Mouse (Mus musculus) midbrain, embryonic 11.5 days (tissue): ENCODE data around the gene Inafm2. TPM values are rescaled to one million over a fixed set of nuclear protein-coding genes. Genes with fewer than 3 reads are reported as not detected.

Source experiments
- ATAC-seq: fragments of 200-750 bp; cut with Nextera tagmentation; 2 replicates; pipeline ENCODE4 v1.8.0; 2017; ENCODE audit warnings: moderate TSS enrichment, moderate library complexity; ENCODE audit not compliant: low FRiP score
- DNase-seq: peaks from one replicate; pipeline ENCODE4 v3.0.0; 2015; ENCODE audit warnings: low spot score; ENCODE audit errors: missing footprints
- H3K27ac ChIP-seq: fragments of 300-500 bp; sonication (generic); 2 replicates; pipeline ENCODE4 v1.5.1; 2014; ENCODE audit warnings: low read depth, low read length
- H3K27me3 ChIP-seq: fragments of 300-500 bp; sonication (generic); 2 replicates; pipeline ENCODE4 v1.6.1; 2014; ENCODE audit warnings: mild to moderate bottlenecking, low read length, moderate library complexity, mixed read lengths; ENCODE audit not compliant: control insufficient read depth, insufficient read depth
- H3K36me3 ChIP-seq: fragments of 300-500 bp; sonication (generic); 2 replicates; pipeline ENCODE4 v1.6.1; 2014; ENCODE audit warnings: mild to moderate bottlenecking, low read length, moderate library complexity, mixed read lengths; ENCODE audit not compliant: control insufficient read depth, insufficient read depth
- H3K4me1 ChIP-seq: fragments of 300-500 bp; sonication (generic); 2 replicates; pipeline ENCODE4 v1.6.1; 2014; ENCODE audit warnings: low read length; ENCODE audit not compliant: control insufficient read depth, insufficient read depth
- H3K4me2 ChIP-seq: fragments of 300-500 bp; sonication (generic); 2 replicates; pipeline ENCODE4 v1.6.1; 2014; ENCODE audit warnings: mild to moderate bottlenecking, moderate library complexity
- H3K4me3 ChIP-seq: fragments of 300-500 bp; sonication (generic); 2 replicates; pipeline ENCODE4 v1.5.1; 2014; ENCODE audit warnings: low read depth, low read length
- H3K9ac ChIP-seq: fragments of 300-500 bp; sonication (generic); 2 replicates; pipeline ENCODE4 v1.6.1; 2014; ENCODE audit warnings: low read length
- H3K9me3 ChIP-seq: fragments of 300-500 bp; sonication (generic); 2 replicates; pipeline ENCODE4 v1.6.1; 2016; ENCODE audit warnings: low read length; ENCODE audit not compliant: control insufficient read depth
- WGBS: fragments of 180-500 bp; shearing (Covaris S2); extraction: QIAGEN DNeasy Blood & Tissue Kit; methylation state at CpG from one replicate; pipeline ENCODE4 v1.1.7; 2014; 5-methylcytosine and 5-hydroxymethylcytosine counted together
- polyA plus RNA-seq: library from polyadenylated mRNA; unstranded; fragments of >200 nt; fragmentation: Nextera tagmentation; extraction: Ambion mirVana; gene quantifications from 2 replicates; pipeline ENCODE4 v1.2.1, GENCODE M21; 2014

The Inafm2 gene
- polyA plus RNA-seq, 1 experiment from 2014 or later: 36.0 TPM

DNA sequence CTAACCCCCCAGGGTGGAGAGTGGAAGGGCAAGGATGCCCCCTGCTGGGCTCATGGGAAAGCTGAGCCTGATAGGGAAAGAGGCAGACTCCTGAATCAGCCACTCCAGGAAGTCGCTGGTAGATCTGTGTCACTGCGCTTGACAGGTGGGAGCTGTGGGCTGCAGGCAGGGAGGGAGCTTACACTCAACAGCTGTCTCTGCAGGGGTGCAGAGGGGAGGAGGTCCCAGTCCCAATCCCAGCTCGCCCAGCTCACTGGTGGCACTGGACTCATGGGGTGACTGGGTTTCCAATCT, 15.0 kb upstream of the Inafm2 start:
- Histone ChIP-seq H3K4me2 (no peak overlapping the region), H3K9ac (no peak overlapping the region), H3K4me3 (no peak overlapping the region), H3K27me3 (peaks cover 2% of the 10 kb centered on the region; the same call in 1 of the 2 replicates), H3K36me3 (no peaks in the 10 kb centered on the region), H3K9me3 (no peaks in the 10 kb centered on the region), H3K27ac (no peak overlapping the region), H3K4me1 (0 out of 2 replicates have a peak, but pooled peaks cover 3% of the 10 kb centered on the region)
- 2% methylated on average over 3 of the region's 3 CpGs for WGBS
- DNase-seq (peak; percentile 82), ATAC-seq (no peak)

DNA sequence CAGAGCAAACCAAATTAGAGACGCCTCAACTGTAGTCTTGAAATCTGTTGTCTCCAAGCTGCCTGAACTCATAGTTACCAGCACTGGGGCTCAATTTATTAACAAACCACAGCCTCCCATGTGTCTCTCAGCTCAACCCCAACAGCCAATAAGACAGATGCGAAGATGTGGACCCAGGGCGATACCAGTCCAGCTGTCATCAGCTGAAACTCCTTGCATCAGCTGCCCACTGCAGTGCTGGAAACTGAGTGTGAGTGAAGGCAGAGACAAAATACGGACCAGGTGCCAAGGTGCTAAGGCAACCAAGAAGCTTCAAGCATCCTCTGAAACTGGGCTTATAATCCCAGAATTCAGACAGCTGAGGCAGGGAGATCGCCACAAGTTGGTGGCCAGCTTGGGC, 13.6 kb upstream of the Inafm2 start:
- peaks cover 2% of the 10 kb centered on the region; the same call in 1 of the 2 replicates for H3K27me3 ChIP-seq
- H3K9ac ChIP-seq: no peak overlapping the region
- H3K36me3 ChIP-seq: no peaks in the 10 kb centered on the region
- H3K27ac ChIP-seq: no peak overlapping the region
- H3K4me1 ChIP-seq: 0 out of 2 replicates have a peak, but pooled peaks cover 3% of the 10 kb centered on the region
- H3K4me3 ChIP-seq: no peak overlapping the region
- H3K4me2 ChIP-seq: no peak overlapping the region
- no peak for ATAC-seq
- 89% methylated on average over 5 of the region's 5 CpGs for WGBS
- peak; percentile 60 for DNase-seq
- H3K9me3 ChIP-seq: no peaks in the 10 kb centered on the region

DNA sequence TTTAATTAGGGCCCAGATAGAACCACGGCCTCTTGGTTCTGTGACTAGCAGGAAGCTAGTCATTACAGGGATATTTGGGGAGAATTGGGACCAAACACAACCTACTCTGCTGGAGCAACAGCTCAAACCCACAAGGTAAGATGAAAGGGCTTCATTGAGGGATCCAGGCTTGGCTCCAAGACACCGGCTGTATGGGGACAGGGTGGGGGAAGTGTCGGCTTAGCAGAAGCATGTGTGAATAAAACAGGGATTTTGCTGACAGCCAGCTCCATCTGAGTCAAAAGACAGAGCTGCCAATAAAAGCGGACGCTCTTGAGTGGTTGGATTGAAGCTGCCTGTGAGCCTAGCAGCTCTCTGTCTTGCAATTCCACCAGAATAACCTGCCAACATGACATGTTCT, 12.2 kb upstream of the Inafm2 start:
- Histone ChIP-seq H3K27ac (no peak overlapping the region), H3K4me1 (no peaks in the 10 kb centered on the region), H3K27me3 (0 out of 2 replicates have a peak, but pooled peaks cover 2% of the 10 kb centered on the region), H3K9ac (no peak overlapping the region), H3K9me3 (no peaks in the 10 kb centered on the region), H3K4me3 (no peak overlapping the region), H3K36me3 (no peaks in the 10 kb centered on the region), H3K4me2 (no peak overlapping the region)
- DNase-seq: no peak
- ATAC-seq: no peak
- WGBS: 66% methylated on average over 5 of the region's 5 CpGs

DNA sequence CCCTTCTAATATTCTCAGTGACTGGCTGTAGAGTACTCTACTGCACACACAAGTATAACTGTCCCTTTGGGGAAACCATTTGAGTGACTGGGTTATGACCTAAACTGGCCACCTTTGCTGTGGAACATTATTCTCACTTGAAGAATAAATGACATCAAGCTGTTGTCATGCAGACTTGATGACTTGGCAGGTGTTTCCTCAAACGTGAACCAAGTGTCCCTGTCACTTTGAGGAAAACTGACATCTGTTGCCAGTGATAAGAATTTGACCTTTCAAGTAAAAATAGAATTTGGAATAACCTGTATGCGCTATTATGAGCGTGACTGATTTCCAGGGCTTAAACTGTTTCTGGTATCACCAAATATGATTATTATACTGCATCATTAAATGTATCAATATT, 5.2 kb upstream of the Inafm2 start:
- WGBS: 72% methylated on average over 3 of the region's 3 CpGs
- no peak for ATAC-seq
- Histone ChIP-seq H3K4me3 (no peak overlapping the region), H3K9ac (no peak overlapping the region), H3K4me1 (peaks cover 6% of the 10 kb centered on the region), H3K9me3 (no peaks in the 10 kb centered on the region), H3K27me3 (peaks cover 9% of the 10 kb centered on the region), H3K4me2 (no peak overlapping the region), H3K36me3 (no peaks in the 10 kb centered on the region), H3K27ac (no peak overlapping the region)
- DNase-seq: no peak

DNA sequence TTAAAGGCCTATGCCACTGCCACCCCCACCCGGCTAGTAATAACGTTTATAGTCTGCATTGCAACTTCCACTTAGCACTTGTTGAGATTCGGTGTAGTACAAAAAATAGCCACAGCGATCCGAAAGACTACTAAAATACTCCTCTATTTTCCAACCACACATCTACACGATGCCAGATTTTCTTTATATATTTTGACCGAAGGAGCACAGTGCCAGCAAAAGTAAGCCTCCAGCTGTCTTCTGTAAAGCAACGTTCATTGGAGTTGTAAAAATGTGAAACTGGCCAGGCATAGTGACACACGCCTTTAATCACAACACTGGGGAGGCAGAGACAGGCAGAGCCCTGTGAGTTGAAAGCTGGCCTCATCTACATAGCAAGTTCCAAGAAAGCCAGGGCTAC, 4.4 kb upstream of the Inafm2 start:
- Histone ChIP-seq H3K4me3 (no peak overlapping the region), H3K27ac (no peak overlapping the region), H3K9ac (no peak overlapping the region), H3K27me3 (peaks cover 9% of the 10 kb centered on the region), H3K4me2 (no peak overlapping the region), H3K9me3 (no peaks in the 10 kb centered on the region), H3K36me3 (no peaks in the 10 kb centered on the region), H3K4me1 (peaks cover 6% of the 10 kb centered on the region)
- DNase-seq: peak; percentile 8
- ATAC-seq: no peak
- WGBS: 78% methylated on average over 9 of the region's 9 CpGs

DNA sequence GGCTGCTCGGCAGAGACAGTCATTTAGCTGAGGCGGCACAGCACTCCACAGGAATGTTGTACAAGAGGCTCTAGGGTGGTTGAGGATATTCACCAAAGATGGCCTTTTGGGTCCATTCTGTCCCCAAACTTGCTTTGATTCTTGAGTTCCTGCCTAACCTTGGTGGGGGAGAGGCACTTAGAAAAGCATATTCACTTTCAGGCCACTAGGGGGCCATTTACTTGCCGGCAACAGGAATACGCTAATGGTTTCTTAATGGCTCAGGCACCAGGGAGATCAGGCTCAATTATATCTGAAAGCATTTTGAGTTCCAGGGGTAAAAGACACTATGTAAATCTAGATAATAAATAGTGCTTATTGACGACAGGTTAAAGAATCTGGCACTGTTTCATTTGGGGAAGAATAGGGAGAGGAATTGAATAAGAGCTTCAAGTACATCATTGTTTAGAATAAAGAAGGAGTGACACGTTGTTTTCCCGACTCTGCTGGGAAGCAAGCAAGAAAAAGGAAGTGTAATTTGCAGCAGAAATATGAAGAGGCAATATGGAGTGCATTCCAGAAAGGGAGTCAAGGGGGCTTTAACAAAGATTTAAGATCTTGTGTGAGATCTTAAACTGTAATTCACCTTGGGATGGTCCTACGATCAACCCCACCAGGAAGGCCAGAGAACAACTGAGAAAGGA, 2.2 kb upstream of the Inafm2 start:
- DNase-seq: peak; percentile 92
- Histone ChIP-seq H3K4me2 (no peak overlapping the region), H3K9me3 (no peaks in the 10 kb centered on the region), H3K4me1 (peaks cover 12% of the 10 kb centered on the region), H3K4me3 (no peak overlapping the region), H3K27me3 (peaks cover 9% of the 10 kb centered on the region), H3K36me3 (no peaks in the 10 kb centered on the region), H3K27ac (no peak overlapping the region), H3K9ac (no peak overlapping the region)
- 29% methylated on average over 8 of the region's 8 CpGs for WGBS
- ATAC-seq: no peak

DNA sequence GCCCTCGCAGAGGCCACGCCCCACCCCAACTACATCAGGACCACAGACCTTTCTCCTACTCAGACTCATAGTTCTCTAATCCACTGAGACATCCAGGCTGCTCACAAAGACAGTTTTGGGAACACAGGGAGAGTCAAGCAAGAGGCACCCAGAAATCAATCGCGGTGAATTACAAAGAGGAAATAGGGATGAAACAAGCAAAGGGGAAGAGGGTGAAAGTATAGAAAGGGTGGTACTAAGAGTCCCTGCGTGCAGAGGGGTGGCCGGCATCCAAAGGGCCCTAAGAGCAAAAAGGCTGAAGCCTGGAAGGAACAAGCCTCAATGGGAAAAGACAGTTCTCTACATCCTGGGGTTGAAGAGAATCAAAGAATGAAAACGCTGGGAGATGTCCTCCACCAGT, 937 bp upstream of the Inafm2 start:
- H3K9me3 ChIP-seq: no peaks in the 10 kb centered on the region
- H3K27ac ChIP-seq: no peak overlapping the region
- H3K4me1 ChIP-seq: peaks cover 21% of the 10 kb centered on the region
- peaks cover 9% of the 10 kb centered on the region for H3K27me3 ChIP-seq
- no peak overlapping the region for H3K4me3 ChIP-seq
- H3K36me3 ChIP-seq: peaks cover 2% of the 10 kb centered on the region; the same call in 1 of the 2 replicates
- H3K9ac ChIP-seq: no peak overlapping the region
- ATAC-seq (no peak), DNase-seq (no peak)
- H3K4me2 ChIP-seq: peak overlapping the region; percentile 86; the same call in 1 of the 2 replicates
- 9% methylated on average over 7 of the region's 7 CpGs for WGBS

DNA sequence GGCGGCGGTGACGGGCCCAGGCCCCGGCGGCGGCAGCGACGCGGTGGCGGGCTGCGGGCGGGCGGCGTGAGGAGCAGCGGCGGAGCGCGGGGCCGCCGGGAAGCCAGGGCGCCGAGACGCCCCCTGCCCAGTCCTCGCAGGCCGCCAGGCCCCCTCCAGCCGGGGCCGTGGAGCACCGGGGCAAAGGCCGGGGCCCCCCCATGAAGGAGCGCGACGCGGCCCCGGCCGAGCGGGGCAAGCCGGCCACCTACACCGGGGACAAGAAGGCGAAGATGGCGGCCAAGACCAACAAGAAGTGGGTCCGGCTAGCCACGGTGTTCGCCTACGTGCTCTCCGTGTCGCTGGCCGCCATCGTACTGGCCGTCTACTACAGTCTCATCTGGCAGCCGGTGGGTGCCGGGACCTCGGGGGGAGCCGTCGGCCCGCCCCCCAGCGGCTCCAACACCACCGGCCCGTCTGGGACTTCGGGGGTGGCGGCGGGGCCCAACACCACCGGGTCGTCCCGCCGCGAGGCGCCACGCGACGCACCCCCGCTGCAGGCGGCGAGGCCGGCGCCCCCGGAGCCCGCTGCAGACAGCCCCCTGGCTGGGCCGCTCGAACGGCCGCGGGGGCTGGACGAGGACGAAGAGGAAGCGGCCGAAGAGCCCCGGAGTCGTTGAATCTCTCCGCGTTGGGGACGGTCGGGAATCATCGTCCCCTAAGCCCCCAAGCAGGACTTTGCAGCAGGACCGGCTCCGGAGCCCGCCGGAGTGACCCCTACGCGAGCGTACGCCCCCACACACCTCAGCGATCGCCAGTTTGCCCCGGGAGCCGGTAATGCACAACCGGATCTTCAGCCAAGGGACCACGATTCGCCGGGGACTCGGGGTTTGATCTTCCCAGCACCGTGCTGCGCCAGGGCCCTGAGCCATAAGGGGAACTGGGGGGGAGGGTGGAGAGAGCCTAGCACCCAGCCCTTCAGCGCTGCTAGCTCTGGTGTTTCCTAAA, 650 bp downstream of the Inafm2 start:
- WGBS: under 1% methylated on average over 95 of the region's 113 CpGs
- H3K4me3 ChIP-seq: peak overlapping the region; percentile 90
- H3K4me1 ChIP-seq: peaks cover 26% of the 10 kb centered on the region
- H3K4me2 ChIP-seq: peak overlapping the region; percentile 86
- peak overlapping the region; percentile 89 for H3K9ac ChIP-seq
- H3K36me3 ChIP-seq: peaks cover 2% of the 10 kb centered on the region; the same call in 1 of the 2 replicates
- H3K27me3 ChIP-seq: peaks cover 9% of the 10 kb centered on the region
- DNase-seq (peak; percentile 93), ATAC-seq (peak; percentile 74)
- no peaks in the 10 kb centered on the region for H3K9me3 ChIP-seq
- H3K27ac ChIP-seq: no peak overlapping the region; the same call in 1 of the 2 replicates
